Mouse (Mus musculus) embryo, embryonic 9.5 days (tissue): Measurements from ENCODE around the gene Otx1.

Experiments
- DNase-seq: peaks from one replicate; pipeline ENCODE4 v3.0.0-alpha.2; 2017; ENCODE audit errors: extremely low spot score

Otx1 gene

GRCm38 (mm10) chr11:22002783-22003340, at the start of gene Otx1:
TSS of gene Otx1 (minus strand) at chr11:22002897.
- peak; percentile 64 for DNase-seq

- DNase-seq: no peak
Measured at GRCm38 (mm10) chr11:22050864-22051263, 48.2 kb upstream of the Otx1 start.

- no peak for DNase-seq
Measured at GRCm38 (mm10) chr11:22039854-22040426, 37.2 kb upstream of the Otx1 start.

- DNase-seq: no peak
Measured at GRCm38 (mm10) chr11:22034564-22035105, 31.9 kb upstream of the Otx1 start.

GRCm38 (mm10) chr11:22033582-22033981, 30.9 kb upstream of the Otx1 start:
- no peak for DNase-seq

- no peak for DNase-seq
Measured at GRCm38 (mm10) chr11:22020602-22021001, 17.9 kb upstream of the Otx1 start.

GRCm38 (mm10) chr11:22017444-22017843, 14.7 kb upstream of the Otx1 start:
- DNase-seq: no peak

GRCm38 (mm10) chr11:22016341-22016740, 13.6 kb upstream of the Otx1 start:
- no peak for DNase-seq

GRCm38 (mm10) chr11:22008817-22009216, 6.1 kb upstream of the Otx1 start:
- no peak for DNase-seq

- peak; percentile 68 for DNase-seq
Measured at GRCm38 (mm10) chr11:22008129-22008596, 5.5 kb upstream of the Otx1 start.

- DNase-seq: no peak
Measured at GRCm38 (mm10) chr11:22007781-22008110, 5.0 kb upstream of the Otx1 start.

GRCm38 (mm10) chr11:22007088-22007780, 4.5 kb upstream of the Otx1 start:
- peak; percentile 62 for DNase-seq

GRCm38 (mm10) chr11:22006471-22007087, 3.9 kb upstream of the Otx1 start:
- no peak for DNase-seq

- DNase-seq: peak; percentile 50
Measured at GRCm38 (mm10) chr11:22005281-22005870, 2.7 kb upstream of the Otx1 start.

GRCm38 (mm10) chr11:22004331-22004841, 1.7 kb upstream of the Otx1 start:
- peak; percentile 68 for DNase-seq

GRCm38 (mm10) chr11:22003341-22003981, 764 bp upstream of the Otx1 start:
- peak; percentile 62 for DNase-seq

- peak; percentile 48 for DNase-seq
Measured at GRCm38 (mm10) chr11:22002062-22002782, 475 bp downstream of the Otx1 start.

GRCm38 (mm10) chr11:22001321-22002061, 1.2 kb downstream of the Otx1 start:
- DNase-seq: peak; percentile 90

- peak; percentile 51 for DNase-seq
Measured at GRCm38 (mm10) chr11:22000316-22001076, 2.2 kb downstream of the Otx1 start.
